Mouse (Mus musculus): ENCODE results near the gene Traf7. TPM values are rescaled to one million over a fixed set of nuclear protein-coding genes. Genes with fewer than 3 reads are reported as not detected.

Traf7 gene
- polyA plus RNA-seq, 1 experiment from 2014 or later, result 72.3 TPM

DNA sequence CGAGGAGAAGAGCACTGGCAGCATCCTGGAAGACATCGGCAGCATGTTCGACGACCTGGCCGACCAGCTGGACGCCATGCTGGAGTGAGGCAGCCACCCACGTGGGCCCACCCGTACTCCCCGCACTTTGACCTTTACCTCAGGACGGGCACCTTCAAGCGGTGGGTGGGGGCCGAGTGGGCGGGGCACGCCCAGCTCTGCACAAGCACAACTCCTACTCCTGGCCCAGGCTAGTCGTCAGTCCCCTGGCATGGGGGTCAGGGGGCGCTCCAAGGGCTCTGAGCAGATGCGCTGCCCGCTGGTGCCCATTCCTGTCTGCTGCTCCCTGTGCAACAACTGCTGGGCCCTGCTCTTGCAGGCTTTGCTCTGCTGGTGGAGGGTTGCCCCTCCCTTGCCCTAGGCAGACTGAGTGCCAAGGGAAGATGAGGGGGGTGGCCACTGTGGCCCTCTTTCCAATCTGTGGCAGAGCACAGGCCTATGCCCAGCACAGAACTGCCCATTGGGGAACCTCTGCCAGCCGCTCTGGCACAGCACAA is 20.5 kb downstream of the Traf7 start:
- H3K9me3 ChIP-seq (replicated peaks; ENCODE audit: control insufficient read depth, low read length), result no peaks in the 10 kb centered on the region
- peaks cover 14% of the 10 kb centered on the region for H3K27me3 ChIP-seq (ENCODE audit: control insufficient read depth, insufficient read depth, low read length)
- H3K9ac ChIP-seq (ENCODE audit: low read depth, low read length), result no peak overlapping the region
- ATAC-seq (replicated peaks; ENCODE audit: insufficient number of reproducible peaks, low FRiP score, low TSS enrichment), result no peak
- peak overlapping the region; percentile 70; the same call in 1 of the 2 replicates for H3K4me2 ChIP-seq
- WGBS (ENCODE audit: insufficient replicate concordance), result 44% methylated on average over 19 of the region's 19 CpGs
- peaks cover 29% of the 10 kb centered on the region for H3K36me3 ChIP-seq (ENCODE audit: control insufficient read depth, insufficient read depth, low read length)
- no peak overlapping the region for H3K4me3 ChIP-seq (ENCODE audit: low read depth, low read length)
- H3K27ac ChIP-seq (ENCODE audit: low read depth, low read length), result no peak overlapping the region
- H3K4me1 ChIP-seq (ENCODE audit: control insufficient read depth, insufficient read depth, low read length), result peaks cover 11% of the 10 kb centered on the region

DNA sequence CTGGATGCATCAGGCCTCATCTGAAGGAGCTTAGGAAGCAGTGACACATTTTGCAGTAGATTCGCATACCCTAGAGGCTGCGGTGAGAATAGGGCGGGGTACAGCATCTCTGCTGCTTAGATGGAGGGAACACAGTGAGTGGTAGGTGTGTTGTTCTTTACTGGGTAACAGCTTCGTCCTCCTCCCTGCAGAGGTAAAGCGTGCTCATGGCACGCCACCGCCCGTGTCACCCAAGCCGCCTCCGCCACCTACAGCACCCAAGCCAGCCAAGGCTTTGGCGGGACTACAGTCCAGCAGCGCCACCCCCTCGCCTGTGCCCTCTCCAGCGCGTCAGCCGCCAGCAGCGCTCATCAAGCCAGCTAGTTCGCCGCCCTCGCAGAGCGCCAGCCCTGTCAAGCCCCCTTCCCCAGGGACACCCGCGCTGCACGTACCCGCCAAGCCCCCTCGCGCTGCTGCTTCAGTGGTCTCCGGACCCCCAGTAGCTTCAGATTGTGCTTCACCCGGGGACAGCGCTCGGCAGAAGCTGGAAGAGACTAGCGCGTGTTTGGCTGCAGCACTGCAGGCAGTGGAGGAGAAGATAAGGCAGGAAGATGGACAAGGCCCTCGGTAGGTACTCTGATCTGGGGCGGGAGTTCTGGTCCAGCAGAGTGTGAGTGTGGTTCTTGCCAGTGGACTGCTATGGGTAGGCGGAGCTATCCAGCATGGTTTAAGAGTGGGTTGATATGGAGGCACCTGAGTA is 21.2 kb downstream of the Traf7 start:
- H3K27me3 ChIP-seq (ENCODE audit: control insufficient read depth, insufficient read depth, low read length), result peaks cover 14% of the 10 kb centered on the region

DNA sequence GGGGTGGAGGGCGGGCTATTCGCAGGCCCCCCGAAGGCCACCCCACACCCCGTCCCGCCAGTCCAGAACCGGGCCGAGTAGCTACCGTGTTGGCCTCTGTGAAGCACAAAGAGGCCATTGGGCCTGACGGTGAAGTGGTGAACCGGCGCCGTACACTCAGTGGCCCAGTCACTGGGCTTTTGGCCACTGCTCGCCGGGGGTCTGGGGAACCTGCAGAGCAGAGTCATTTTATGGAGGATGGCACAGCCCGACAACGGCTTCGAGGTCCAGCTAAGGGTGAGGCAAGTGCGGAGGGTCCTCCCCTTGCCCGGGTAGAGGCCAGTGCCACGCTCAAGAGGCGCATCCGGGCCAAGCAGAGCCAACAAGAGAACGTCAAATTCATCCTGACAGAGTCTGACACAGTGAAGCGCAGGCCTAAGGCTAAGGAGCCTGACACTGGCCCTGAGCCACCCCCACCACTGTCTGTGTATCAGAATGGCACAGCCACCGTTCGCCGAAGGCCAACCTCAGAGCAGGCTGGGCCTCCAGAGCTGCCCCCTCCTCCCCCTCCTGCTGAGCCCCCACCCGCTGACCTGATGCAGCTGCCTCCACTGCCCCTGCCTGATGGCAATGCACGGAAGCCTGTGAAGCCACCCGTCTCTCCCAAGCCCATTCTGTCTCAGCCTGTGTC is 22.3 kb downstream of the Traf7 start:
- peaks cover 11% of the 10 kb centered on the region for H3K4me1 ChIP-seq (ENCODE audit: control insufficient read depth, insufficient read depth, low read length)
- peaks cover 14% of the 10 kb centered on the region for H3K27me3 ChIP-seq (ENCODE audit: control insufficient read depth, insufficient read depth, low read length)
- H3K9me3 ChIP-seq (replicated peaks; ENCODE audit: control insufficient read depth, low read length), result no peaks in the 10 kb centered on the region
- H3K9ac ChIP-seq (ENCODE audit: low read depth, low read length), result no peak overlapping the region
- H3K4me2 ChIP-seq, result no peak overlapping the region
- H3K4me3 ChIP-seq (ENCODE audit: low read depth, low read length), result no peak overlapping the region
- 86% methylated on average over 30 of the region's 30 CpGs for WGBS (ENCODE audit: insufficient replicate concordance)
- no peak for ATAC-seq (replicated peaks; ENCODE audit: insufficient number of reproducible peaks, low FRiP score, low TSS enrichment)
- H3K27ac ChIP-seq (ENCODE audit: low read depth, low read length), result no peak overlapping the region
- peaks cover 16% of the 10 kb centered on the region for H3K36me3 ChIP-seq (ENCODE audit: control insufficient read depth, insufficient read depth, low read length)

More for the DNA sequence above, 21.2 kb downstream of the Traf7 start:
- Histone ChIP-seq H3K4me1 (ENCODE audit: control insufficient read depth, insufficient read depth, low read length) (peaks cover 11% of the 10 kb centered on the region), H3K4me3 (ENCODE audit: low read depth, low read length) (peak overlapping the region; percentile 29), H3K4me2 (peak overlapping the region; percentile 70), H3K9me3 (replicated peaks; ENCODE audit: control insufficient read depth, low read length) (no peaks in the 10 kb centered on the region), H3K36me3 (ENCODE audit: control insufficient read depth, insufficient read depth, low read length) (peaks cover 25% of the 10 kb centered on the region), H3K27ac (ENCODE audit: low read depth, low read length) (no peak overlapping the region), H3K9ac (ENCODE audit: low read depth, low read length) (peak overlapping the region; percentile 50; the same call in 1 of the 2 replicates)
- ATAC-seq (replicated peaks; ENCODE audit: insufficient number of reproducible peaks, low FRiP score, low TSS enrichment), result no peak
- WGBS (ENCODE audit: insufficient replicate concordance), result 16% methylated on average over 36 of the region's 36 CpGs

- WGBS (ENCODE audit: insufficient replicate concordance), result 86% methylated on average over 10 of the region's 10 CpGs
- Histone ChIP-seq H3K9me3 (replicated peaks; ENCODE audit: control insufficient read depth, low read length) (no peaks in the 10 kb centered on the region), H3K4me3 (ENCODE audit: low read depth, low read length) (no peak overlapping the region), H3K9ac (ENCODE audit: low read depth, low read length) (no peak overlapping the region), H3K4me1 (ENCODE audit: control insufficient read depth, insufficient read depth, low read length) (peaks cover 11% of the 10 kb centered on the region), H3K4me2 (no peak overlapping the region), H3K36me3 (ENCODE audit: control insufficient read depth, insufficient read depth, low read length) (peaks cover 6% of the 10 kb centered on the region), H3K27me3 (ENCODE audit: control insufficient read depth, insufficient read depth, low read length) (peaks cover 14% of the 10 kb centered on the region), H3K27ac (ENCODE audit: low read depth, low read length) (no peak overlapping the region)
- ATAC-seq (replicated peaks; ENCODE audit: insufficient number of reproducible peaks, low FRiP score, low TSS enrichment), result no peak
These were observed 23.7 kb downstream of the Traf7 start for GRCm38 (mm10) chr17:24504085-24504484.

GRCm38 (mm10) chr17:24502208-24502607 is 25.5 kb downstream of the Traf7 start:
- no peaks in the 10 kb centered on the region for H3K9me3 ChIP-seq (replicated peaks; ENCODE audit: control insufficient read depth, low read length)
- no peak overlapping the region for H3K4me3 ChIP-seq (ENCODE audit: low read depth, low read length)
- no peaks in the 10 kb centered on the region for H3K36me3 ChIP-seq (ENCODE audit: control insufficient read depth, insufficient read depth, low read length)
- no peak overlapping the region for H3K4me2 ChIP-seq
- no peak overlapping the region for H3K27ac ChIP-seq (ENCODE audit: low read depth, low read length)
- ATAC-seq (replicated peaks; ENCODE audit: insufficient number of reproducible peaks, low FRiP score, low TSS enrichment), result no peak
- H3K27me3 ChIP-seq (ENCODE audit: control insufficient read depth, insufficient read depth, low read length), result peaks cover 12% of the 10 kb centered on the region
- 33% methylated on average over 11 of the region's 11 CpGs for WGBS (ENCODE audit: insufficient replicate concordance)
- H3K9ac ChIP-seq (ENCODE audit: low read depth, low read length), result no peak overlapping the region
- peaks cover 9% of the 10 kb centered on the region for H3K4me1 ChIP-seq (ENCODE audit: control insufficient read depth, insufficient read depth, low read length)

- peaks cover 3% of the 10 kb centered on the region for H3K27me3 ChIP-seq (ENCODE audit: control insufficient read depth, insufficient read depth, low read length)
- WGBS (ENCODE audit: insufficient replicate concordance), result 78% methylated on average over 1 of the region's 1 CpGs
- no peaks in the 10 kb centered on the region for H3K36me3 ChIP-seq (ENCODE audit: control insufficient read depth, insufficient read depth, low read length)
- no peak overlapping the region for H3K4me3 ChIP-seq (ENCODE audit: low read depth, low read length)
- no peaks in the 10 kb centered on the region for H3K9me3 ChIP-seq (replicated peaks; ENCODE audit: control insufficient read depth, low read length)
- H3K4me1 ChIP-seq (ENCODE audit: control insufficient read depth, insufficient read depth, low read length), result no peaks in the 10 kb centered on the region
- no peak overlapping the region for H3K27ac ChIP-seq (ENCODE audit: low read depth, low read length)
- H3K4me2 ChIP-seq, result no peak overlapping the region
- H3K9ac ChIP-seq (ENCODE audit: low read depth, low read length), result no peak overlapping the region
- no peak for ATAC-seq (replicated peaks; ENCODE audit: insufficient number of reproducible peaks, low FRiP score, low TSS enrichment)
These were observed 31.7 kb downstream of the Traf7 start for GRCm38 (mm10) chr17:24496026-24496425.

DNA sequence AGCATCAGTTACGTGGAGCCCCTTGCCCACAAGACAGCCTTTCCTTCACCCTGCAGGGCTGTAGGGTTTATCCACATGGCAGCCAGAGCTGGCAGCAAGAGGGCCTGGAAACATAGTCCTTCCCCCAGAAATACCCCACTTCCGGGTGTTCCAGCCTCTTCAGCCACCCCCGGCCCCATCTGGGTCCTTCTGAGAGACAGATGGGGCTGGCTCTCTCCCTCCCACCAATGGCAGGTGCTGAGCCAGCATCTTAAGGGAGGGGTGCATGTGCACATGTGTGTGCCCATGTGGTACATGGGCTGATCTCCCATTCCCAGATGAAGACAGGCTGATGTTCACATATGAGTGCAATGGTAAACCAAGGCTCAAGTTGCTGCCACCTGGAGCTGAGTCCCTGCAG is 32.3 kb downstream of the Traf7 start:
- Histone ChIP-seq H3K36me3 (ENCODE audit: control insufficient read depth, insufficient read depth, low read length) (no peaks in the 10 kb centered on the region), H3K4me3 (ENCODE audit: low read depth, low read length) (no peak overlapping the region), H3K4me2 (no peak overlapping the region), H3K9ac (ENCODE audit: low read depth, low read length) (no peak overlapping the region), H3K27me3 (ENCODE audit: control insufficient read depth, insufficient read depth, low read length) (peaks cover 8% of the 10 kb centered on the region), H3K9me3 (replicated peaks; ENCODE audit: control insufficient read depth, low read length) (no peaks in the 10 kb centered on the region), H3K4me1 (ENCODE audit: control insufficient read depth, insufficient read depth, low read length) (no peaks in the 10 kb centered on the region), H3K27ac (ENCODE audit: low read depth, low read length) (no peak overlapping the region)
- no peak for ATAC-seq (replicated peaks; ENCODE audit: insufficient number of reproducible peaks, low FRiP score, low TSS enrichment)
- WGBS (ENCODE audit: insufficient replicate concordance), result 76% methylated on average over 3 of the region's 3 CpGs

DNA sequence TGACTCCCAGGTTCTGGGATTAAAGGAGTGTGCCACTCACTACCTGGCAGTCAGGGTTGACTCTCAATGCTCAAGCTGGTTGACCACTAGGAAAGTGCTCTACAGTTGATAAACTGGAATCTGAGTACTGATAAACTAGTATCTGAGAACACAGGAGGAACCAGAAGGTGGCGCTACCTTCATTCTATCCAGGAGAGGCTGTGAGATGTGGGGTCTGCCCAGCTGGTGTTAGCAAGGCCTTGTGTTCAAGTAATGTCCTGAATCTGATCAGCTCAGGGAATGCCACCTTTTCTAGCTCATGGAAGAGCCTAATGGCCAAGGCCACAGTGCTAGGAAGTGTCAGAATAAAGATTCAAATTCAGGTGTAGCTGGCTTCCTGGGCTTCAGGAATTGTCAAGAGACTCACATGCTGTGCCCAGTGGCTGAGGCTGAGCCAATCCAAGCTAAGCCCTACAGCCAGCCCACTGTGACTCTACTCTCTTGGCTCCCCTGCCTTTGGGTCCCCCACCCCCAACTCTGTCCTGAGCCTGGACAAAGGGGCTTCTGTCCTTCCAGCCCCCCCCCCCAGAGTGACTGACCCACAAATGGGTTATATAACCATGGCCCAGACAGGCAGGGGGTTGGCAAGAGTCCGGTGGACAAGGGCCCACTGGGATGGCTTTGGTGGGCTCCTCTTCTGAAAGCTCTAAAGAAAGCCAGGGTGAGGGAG is 33.0 kb downstream of the Traf7 start:
- H3K4me2 ChIP-seq, result no peak overlapping the region
- no peaks in the 10 kb centered on the region for H3K36me3 ChIP-seq (ENCODE audit: control insufficient read depth, insufficient read depth, low read length)
- no peak for ATAC-seq (replicated peaks; ENCODE audit: insufficient number of reproducible peaks, low FRiP score, low TSS enrichment)
- H3K4me1 ChIP-seq (ENCODE audit: control insufficient read depth, insufficient read depth, low read length), result no peaks in the 10 kb centered on the region
- no peak overlapping the region for H3K9ac ChIP-seq (ENCODE audit: low read depth, low read length)
- no peaks in the 10 kb centered on the region for H3K9me3 ChIP-seq (replicated peaks; ENCODE audit: control insufficient read depth, low read length)
- H3K27me3 ChIP-seq (ENCODE audit: control insufficient read depth, insufficient read depth, low read length), result peaks cover 15% of the 10 kb centered on the region
- WGBS (ENCODE audit: insufficient replicate concordance), result 42% methylated on average over 2 of the region's 2 CpGs
- H3K27ac ChIP-seq (ENCODE audit: low read depth, low read length), result no peak overlapping the region
- H3K4me3 ChIP-seq (ENCODE audit: low read depth, low read length), result no peak overlapping the region

Measured in heart, embryonic 11.5 days (tissue).